In the genomic region with DNA sequence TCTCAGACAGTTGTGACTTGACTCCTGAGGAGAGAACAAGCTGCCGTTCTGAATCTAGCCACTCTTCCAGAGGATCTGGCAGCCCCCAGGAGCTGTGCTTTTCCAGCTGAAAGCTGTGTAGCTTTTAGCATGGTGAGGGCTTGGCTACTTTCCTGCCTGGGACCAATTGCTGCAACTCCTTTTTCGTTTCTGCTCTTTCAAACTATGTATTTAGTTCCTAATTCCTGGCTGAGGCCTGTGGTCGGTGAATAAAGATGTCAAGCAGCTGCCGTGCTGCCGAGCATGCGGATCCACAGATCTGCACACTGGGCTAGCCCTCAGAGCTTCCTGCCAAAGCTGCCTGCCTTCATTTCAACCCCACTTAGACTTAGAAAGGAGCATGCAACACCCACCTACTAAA, we compare ENCODE assay signal across 15 mouse cellular contexts. TPM values are rescaled to one million over a fixed set of nuclear protein-coding genes. Genes with fewer than 3 reads are reported as not detected.
A peak's percentile ranks its signal among the peaks of the same experiment; 100 is the strongest.
DNase-seq lines count a peak whose midpoint lies in the region; ATAC-seq and TF ChIP-seq lines count a peak whose summit lies in the region.
"Had no signal": no experiment of that assay in that cellular context is flagged by ENCODE, and none has a peak within 500 bp of the region (broad histone marks: within the 10 kb centered on the region; RNA-seq: fewer than 3 reads in every experiment).

No protein-coding gene starts in this region.

- H3K4me2 ChIP-seq in heart, embryonic 16.5 days (ENCODE audit: low read depth, low read length), result no peak overlapping the region
- no peak overlapping the region for H3K4me2 ChIP-seq in stomach, embryonic 16.5 days (ENCODE audit: low read depth, low read length)
- H3K4me2 ChIP-seq: hindbrain, embryonic 12.5 days; neural tube, embryonic 15.5 days had no signal

- TF ChIP-seq EP300 in heart, adult 2 months (IDR thresholded peaks at IDR 0.05; ENCODE audit: insufficient read depth, low read depth, low read length), result no peak

- intact Hi-C loops in heart, adult 2 months (cut with DNase I), result no loop called here

- H3K9ac ChIP-seq in heart, embryonic 16.5 days (ENCODE audit: low read length), result no peak overlapping the region
- H3K9ac ChIP-seq in heart, adult 2 months (ENCODE audit: low read depth, low read length), result no peak overlapping the region
- H3K9ac ChIP-seq in stomach, embryonic 16.5 days (ENCODE audit: low read length), result peak overlapping the region; percentile 37; the same call in 1 of the 2 replicates
- H3K9ac ChIP-seq: hindbrain, embryonic 12.5 days; neural tube, embryonic 15.5 days had no signal

- H3K36me3 ChIP-seq in heart, embryonic 16.5 days (ENCODE audit: control insufficient read depth, insufficient read depth), result peaks cover 3% of the 10 kb centered on the region; the same call in 1 of the 2 replicates
- H3K36me3 ChIP-seq in heart, adult 2 months (ENCODE audit: control insufficient read depth, insufficient read depth, low read length), result no peaks in the 10 kb centered on the region; the same call in 1 of the 2 replicates
- no peaks in the 10 kb centered on the region for H3K36me3 ChIP-seq in stomach, embryonic 16.5 days (ENCODE audit: control insufficient read depth, insufficient read depth, low read length)
- H3K36me3 ChIP-seq: neural tube, embryonic 15.5 days had no signal

- H3K27ac ChIP-seq in heart, embryonic 16.5 days (ENCODE audit: low read length), result peak overlapping the region; percentile 52
- H3K27ac ChIP-seq in heart, adult 2 months, result no peak overlapping the region
- peak overlapping the region; percentile 72 for H3K27ac ChIP-seq in layer of hippocampus, adult 2 months
- peak overlapping the region; percentile 79 for H3K27ac ChIP-seq in stomach, embryonic 16.5 days (ENCODE audit: low read length)
- H3K27ac ChIP-seq: hindbrain, embryonic 12.5 days; neural tube, embryonic 15.5 days had no signal

- H3K27me3 ChIP-seq in heart, embryonic 16.5 days (ENCODE audit: control insufficient read depth, insufficient read depth, low read length), result no peaks in the 10 kb centered on the region
- H3K27me3 ChIP-seq in heart, adult 2 months (ENCODE audit: control insufficient read depth, insufficient read depth, low read length), result no peaks in the 10 kb centered on the region
- H3K27me3 ChIP-seq in stomach, embryonic 16.5 days (ENCODE audit: control insufficient read depth, insufficient read depth, low read length), result no peaks in the 10 kb centered on the region
- H3K27me3 ChIP-seq: hindbrain, embryonic 12.5 days; neural tube, embryonic 15.5 days had no signal

- no peaks in the 10 kb centered on the region for H3K9me3 ChIP-seq in heart, embryonic 16.5 days (replicated peaks; ENCODE audit: control insufficient read depth, low read length)
- H3K9me3 ChIP-seq in stomach, embryonic 16.5 days (replicated peaks; ENCODE audit: control insufficient read depth, low read length), result no peaks in the 10 kb centered on the region
- H3K9me3 ChIP-seq: G1E; hindbrain, embryonic 12.5 days; neural tube, embryonic 15.5 days had no signal

- H3K79me2 ChIP-seq in heart, adult 2 months (replicated peaks; ENCODE audit: control insufficient read depth, insufficient read depth, low read length), result no peaks in the 10 kb centered on the region

- no peak overlapping the region for H3K4me3 ChIP-seq in heart, embryonic 16.5 days (ENCODE audit: low read length)
- no peak overlapping the region for H3K4me3 ChIP-seq in heart, adult 2 months
- H3K4me3 ChIP-seq in layer of hippocampus, adult 2 months, result no peak overlapping the region
- H3K4me3 ChIP-seq in lung, adult 2 months (replicated peaks; ENCODE audit: extremely low read depth, low read depth, low read length), result no peak overlapping the region
- H3K4me3 ChIP-seq in stomach, embryonic 16.5 days (replicated peaks; ENCODE audit: low read length), result no peak overlapping the region
- H3K4me3 ChIP-seq: hindbrain, embryonic 12.5 days; neural tube, embryonic 15.5 days had no signal

- H3K4me1 ChIP-seq in heart, embryonic 16.5 days (ENCODE audit: control insufficient read depth, insufficient read depth, low read length), result peaks cover 13% of the 10 kb centered on the region
- H3K4me1 ChIP-seq in heart, adult 2 months (ENCODE audit: control insufficient read depth, insufficient read depth, low read length), result peaks cover 6% of the 10 kb centered on the region; the same call in 1 of the 2 replicates
- no peaks in the 10 kb centered on the region for H3K4me1 ChIP-seq in lung, adult 2 months (ENCODE audit: control insufficient read depth, insufficient read depth, low read length)
- peaks cover 9% of the 10 kb centered on the region for H3K4me1 ChIP-seq in stomach, embryonic 16.5 days (ENCODE audit: control insufficient read depth, insufficient read depth, low read length)
- H3K4me1 ChIP-seq: hindbrain, embryonic 12.5 days; neural tube, embryonic 15.5 days had no signal

- DNase-seq in heart, adult 2 months, result no peak
- no peak for DNase-seq in layer of hippocampus, adult 2 months (ENCODE audit: low spot score in 2 of 2)
- DNase-seq in layer of hippocampus, adult 8-10 months (ENCODE audit: low spot score in 2 of 2), result no peak
- DNase-seq in lung, postnatal 10 days, result peak; percentile 54
- DNase-seq in lung, adult 2 months, result no peak
- DNase-seq in adrenal gland, postnatal 10 days, result no peak
- DNase-seq: B cell, adult 2 months; cerebellum, adult 11-12 months; heart, adult 18-20 months; thymus, postnatal 14 days had no signal

- TF ChIP-seq CTCF in heart, adult 2 months (IDR thresholded peaks at IDR 0.05), result no peak
- no peak for TF ChIP-seq CTCF in layer of hippocampus, adult 2 months (conservative IDR thresholded peaks at IDR 0.05)
- no peak for TF ChIP-seq CTCF in lung, adult 2 months (IDR thresholded peaks at IDR 0.05; ENCODE audit: insufficient read depth, low read length)

- no peak for TF ChIP-seq POLR2A in heart, adult 2 months (IDR thresholded peaks at IDR 0.05; ENCODE audit: insufficient read depth, low read depth, low read length)
- TF ChIP-seq POLR2A in lung, adult 2 months (IDR thresholded peaks at IDR 0.05; ENCODE audit: borderline replicate concordance, extremely low read depth, low read depth, low read length), result no peak

- WGBS in heart, embryonic 16.5 days, result 70% methylated on average over 6 of the region's 6 CpGs
- WGBS in heart, adult 2 months, result 65% methylated on average over 6 of the region's 6 CpGs
- WGBS in lung, adult 2 months, result 69% methylated on average over 6 of the region's 6 CpGs
- WGBS in stomach, embryonic 16.5 days, result 45% methylated on average over 6 of the region's 6 CpGs

- ATAC-seq in heart, embryonic 16.5 days (replicated peaks; ENCODE audit: extremely low read depth, insufficient read depth, low FRiP score), result no peak
- 0 out of 2 replicates have a peak, but pooled peaks have one; percentile 41 for ATAC-seq in stomach, embryonic 16.5 days (ENCODE audit: insufficient read depth, low FRiP score)

RNA-seq across cellular contexts. Expression of a gene that starts 45.4 kb away (rescaled TPM):
- polyA plus RNA-seq in heart, embryonic 16.5 days (2015; fragmentation: Nextera tagmentation; extraction: Ambion mirVana), result 21.9 and 26.2 TPM in 2 replicates
- 10 to 100 TPM; 14.4 to 15.8 TPM for total RNA-seq in heart, adult 2 months (2021)
- polyA plus RNA-seq in heart, adult 2 months (2012; rRNA removed), result 20.0 and 22.3 TPM in 2 replicates
- total RNA-seq in layer of hippocampus, adult 2 months (2021), result 10 to 100 TPM; 17.1 to 19.1 TPM
- 10 to 100 TPM; 15.0 to 33.0 (median 25.0) TPM for total RNA-seq in layer of hippocampus, adult 8-10 months (2022)
- 58.4 and 66.1 TPM in 2 replicates for polyA plus RNA-seq in lung, adult 2 months (2012; rRNA removed)
- polyA plus RNA-seq in stomach, embryonic 16.5 days (2015; fragmentation: Nextera tagmentation; extraction: Ambion mirVana), result 35.1 and 37.5 TPM in 2 replicates
- total RNA-seq in adrenal gland, postnatal 10 days (2021), result 10 to 100 TPM; 12.1 to 13.0 TPM

RNA-seq across cellular contexts. Expression of a gene that starts 48.3 kb away (rescaled TPM):
- polyA plus RNA-seq in heart, embryonic 16.5 days (2015; fragmentation: Nextera tagmentation; extraction: Ambion mirVana), result 66.1 and 69.5 TPM in 2 replicates
- 10 to 100 TPM; 31.7 to 33.9 TPM for total RNA-seq in heart, adult 2 months (2021)
- 15.4 and 33.0 TPM in 2 replicates for polyA plus RNA-seq in heart, adult 2 months (2012; rRNA removed)
- total RNA-seq in layer of hippocampus, adult 2 months (2021), result 10 to 100 TPM; 41.7 to 46.3 TPM
- total RNA-seq in layer of hippocampus, adult 8-10 months (2022), result 10 to 100 TPM; 42.3 to 52.2 (median 45.6) TPM
- polyA plus RNA-seq in lung, adult 2 months (2012; rRNA removed), result 10.6 and 14.5 TPM in 2 replicates
- polyA plus RNA-seq in stomach, embryonic 16.5 days (2015; fragmentation: Nextera tagmentation; extraction: Ambion mirVana), result 60.2 and 62.0 TPM in 2 replicates
- 10 to 100 TPM; 27.1 to 27.6 TPM for total RNA-seq in adrenal gland, postnatal 10 days (2021)

RNA-seq across cellular contexts. Expression of a gene that starts 48.7 kb away (rescaled TPM):
- polyA plus RNA-seq in heart, embryonic 16.5 days (2015; fragmentation: Nextera tagmentation; extraction: Ambion mirVana), result 38.6 and 41.7 TPM in 2 replicates
- 10 to 100 TPM; 36.2 to 46.8 TPM for total RNA-seq in heart, adult 2 months (2021)
- polyA plus RNA-seq in heart, adult 2 months (2012; rRNA removed), result 70.1 and 71.7 TPM in 2 replicates
- 10 to 100 TPM; 13.8 to 18.6 TPM for total RNA-seq in layer of hippocampus, adult 2 months (2021)
- 10 to 100 TPM; 17.2 to 22.8 (median 18.8) TPM for total RNA-seq in layer of hippocampus, adult 8-10 months (2022)
- polyA plus RNA-seq in lung, adult 2 months (2012; rRNA removed), result 18.2 and 24.5 TPM in 2 replicates
- polyA plus RNA-seq in stomach, embryonic 16.5 days (2015; fragmentation: Nextera tagmentation; extraction: Ambion mirVana), result 32.9 and 34.7 TPM in 2 replicates
- total RNA-seq in adrenal gland, postnatal 10 days (2021), result 10 to 100 TPM; 21.4 to 25.7 TPM
